Mouse (Mus musculus) liver, embryonic 13.5 days (tissue): ENCODE measurements at regions not wholly inside any gene's neighbourhood (a gene's known extent, or its start where the extent isn't known, plus 50 kb on each side); places are given as distances from the start of the nearest gene placed in this dataset.
A peak's percentile ranks its signal among the peaks of the same experiment; 100 is the strongest.
"Not testable (repeated sequence)": the region's sequence is repeated elsewhere in the genome, so short reads cannot be mapped to it uniquely, and the experiment has no call there.

Source experiments
- ATAC-seq: fragments of 200-750 bp; cut with Nextera tagmentation; 2 replicates; pipeline ENCODE4 v1.8.0; 2017; ENCODE audit warnings: low read depth, mild to moderate bottlenecking, moderate number of reproducible peaks, moderate library complexity
- DNase-seq: peaks from one replicate; pipeline ENCODE4 v3.0.0; 2022
- H3K27ac ChIP-seq: fragments of 300-500 bp; sonication (generic); 2 replicates; pipeline ENCODE4 v1.5.1; 2015; ENCODE audit warnings: moderate library complexity, mild to moderate bottlenecking, inconsistent platforms
- H3K27me3 ChIP-seq: fragments of 300-500 bp; sonication (generic); 2 replicates; pipeline ENCODE4 v1.6.1; 2015; ENCODE audit warnings: mild to moderate bottlenecking, inconsistent platforms
- H3K36me3 ChIP-seq: fragments of 300-500 bp; sonication (generic); 2 replicates; pipeline ENCODE4 v1.6.1; 2015; ENCODE audit warnings: mild to moderate bottlenecking, inconsistent platforms
- H3K4me1 ChIP-seq: fragments of 300-500 bp; sonication (generic); replicated peaks from 2 replicates; pipeline ENCODE4 v1.6.1; 2015; ENCODE audit warnings: inconsistent platforms
- H3K4me2 ChIP-seq: fragments of 300-500 bp; sonication (generic); 2 replicates; pipeline ENCODE4 v1.6.1; 2015; ENCODE audit warnings: inconsistent platforms, mild to moderate bottlenecking, moderate library complexity
- H3K4me3 ChIP-seq: fragments of 300-500 bp; sonication (generic); replicated peaks from 2 replicates; pipeline ENCODE4 v1.5.1; 2015; ENCODE audit warnings: mild to moderate bottlenecking, inconsistent platforms
- H3K9ac ChIP-seq: fragments of 300-500 bp; sonication (generic); 2 replicates; pipeline ENCODE4 v1.6.1; 2015; ENCODE audit warnings: mild to moderate bottlenecking, inconsistent platforms
- H3K9me3 ChIP-seq: fragments of 300-500 bp; sonication (generic); replicated peaks from 2 replicates; pipeline ENCODE4 v1.6.1; 2016; ENCODE audit warnings: inconsistent platforms
- WGBS: fragments of 180-500 bp; shearing (Covaris S2); methylation state at CpG from one replicate; pipeline ENCODE4 v1.1.7; 2015; ENCODE audit not compliant: insufficient replicate concordance; 5-methylcytosine and 5-hydroxymethylcytosine counted together

DNA sequence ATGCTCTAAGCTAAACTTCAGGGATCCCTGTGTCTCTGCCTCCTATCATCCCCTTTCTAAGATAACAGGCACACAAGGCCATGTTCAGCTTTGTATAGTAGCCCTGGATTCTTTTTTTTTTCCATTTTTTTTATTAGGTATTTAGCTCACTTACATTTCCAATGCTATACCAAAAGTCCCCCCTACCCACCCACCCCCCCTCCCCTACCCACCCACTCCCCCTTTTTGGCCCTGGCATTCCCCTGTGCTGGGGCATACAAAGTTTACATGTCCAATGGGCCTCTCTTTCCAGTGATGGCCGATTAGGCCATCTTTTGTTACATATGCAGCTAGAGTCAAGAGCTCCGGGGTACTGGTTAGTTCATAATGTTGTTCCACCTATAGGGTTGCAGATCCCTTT is 771.2 kb upstream of the Sox9 start:
- not testable (repeated sequence) for H3K4me3 ChIP-seq, H3K36me3 ChIP-seq, H3K9me3 ChIP-seq, H3K9ac ChIP-seq, H3K27me3 ChIP-seq, H3K4me2 ChIP-seq, DNase-seq, H3K27ac ChIP-seq, H3K4me1 ChIP-seq
- WGBS = 90% methylated on average over 1 of the region's 2 CpGs
- ATAC-seq = peak; percentile 43; the same call in 1 of the 2 replicates

DNA sequence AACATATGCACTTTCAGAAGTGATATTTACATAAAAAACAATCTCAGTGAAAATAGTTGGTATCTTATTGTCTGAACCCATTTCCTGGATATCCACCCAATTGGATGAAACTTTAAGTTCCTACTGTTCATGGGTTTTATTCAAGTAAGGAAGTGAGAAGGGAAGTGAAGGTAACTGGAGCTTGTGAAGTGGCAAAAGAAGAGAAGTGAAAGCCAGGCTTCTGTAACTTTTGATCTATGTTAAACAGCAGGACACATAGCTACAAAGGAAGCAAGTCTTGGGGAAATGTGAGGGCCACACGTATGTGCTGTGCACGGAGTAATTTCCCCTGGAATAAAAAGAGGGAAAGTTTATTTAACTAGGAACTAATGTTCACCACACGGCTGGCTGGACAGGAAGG is 764.1 kb upstream of the Sox9 start:
- Histone ChIP-seq H3K9me3 (no peaks in the 10 kb centered on the region), H3K27me3 (no peaks in the 10 kb centered on the region), H3K27ac (no peak overlapping the region), H3K4me1 (no peaks in the 10 kb centered on the region), H3K4me3 (no peak overlapping the region), H3K9ac (no peak overlapping the region), H3K36me3 (no peaks in the 10 kb centered on the region), H3K4me2 (no peak overlapping the region)
- DNase-seq (no peak), ATAC-seq (no peak)
- 73% methylated on average over 3 of the region's 3 CpGs for WGBS

DNA sequence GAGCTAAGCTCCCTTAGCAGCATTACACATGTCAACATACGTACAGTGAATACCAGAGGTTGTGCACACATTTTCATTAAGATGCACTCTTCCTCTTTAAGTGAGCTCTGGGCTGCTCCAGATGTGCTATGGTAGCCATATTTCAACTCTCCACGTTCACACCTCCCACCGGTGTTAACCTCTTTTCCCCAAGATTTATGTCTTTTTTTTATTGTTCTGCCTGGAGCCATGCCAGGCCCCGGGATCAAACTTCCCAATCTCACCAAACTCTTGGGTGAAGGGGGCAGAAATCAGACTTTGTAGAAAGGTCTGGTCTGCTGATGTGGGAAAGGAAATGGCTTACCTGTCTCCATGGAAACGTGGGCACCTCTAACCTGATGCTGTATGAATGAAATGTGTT is 754.0 kb upstream of the Sox9 start:
- H3K4me1 ChIP-seq = no peaks in the 10 kb centered on the region
- no peak overlapping the region for H3K4me2 ChIP-seq
- H3K4me3 ChIP-seq = no peak overlapping the region
- DNase-seq (no peak), ATAC-seq (no peak)
- H3K9me3 ChIP-seq = no peaks in the 10 kb centered on the region
- no peaks in the 10 kb centered on the region for H3K36me3 ChIP-seq
- no peak overlapping the region for H3K27ac ChIP-seq
- no peak overlapping the region for H3K9ac ChIP-seq
- WGBS = 55% methylated on average over 5 of the region's 5 CpGs
- no peaks in the 10 kb centered on the region for H3K27me3 ChIP-seq

DNA sequence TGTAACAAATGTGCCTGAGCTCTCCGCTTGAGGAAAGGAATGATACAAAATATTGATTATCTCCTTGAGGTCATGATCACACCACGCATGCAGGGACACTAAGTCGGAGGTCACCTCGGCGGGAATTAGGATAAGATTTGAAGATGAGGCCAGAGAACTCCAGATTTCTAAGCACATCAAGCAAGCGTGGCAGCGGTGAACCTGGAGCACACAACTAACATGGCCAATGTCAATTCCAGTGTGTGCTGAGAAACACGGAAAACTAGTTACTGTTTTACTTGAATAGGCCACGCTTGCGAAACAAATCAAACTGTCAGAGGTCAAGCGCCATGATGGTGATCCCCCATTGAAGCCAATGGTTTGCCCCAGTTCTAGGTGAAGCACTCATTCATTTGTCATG is 743.3 kb upstream of the Sox9 start:
- Histone ChIP-seq H3K27ac (no peak overlapping the region), H3K9ac (no peak overlapping the region), H3K4me3 (no peak overlapping the region), H3K4me2 (no peak overlapping the region), H3K4me1 (no peaks in the 10 kb centered on the region), H3K36me3 (no peaks in the 10 kb centered on the region), H3K9me3 (no peaks in the 10 kb centered on the region), H3K27me3 (no peaks in the 10 kb centered on the region)
- DNase-seq = no peak
- ATAC-seq = no peak
- 76% methylated on average over 11 of the region's 11 CpGs for WGBS

DNA sequence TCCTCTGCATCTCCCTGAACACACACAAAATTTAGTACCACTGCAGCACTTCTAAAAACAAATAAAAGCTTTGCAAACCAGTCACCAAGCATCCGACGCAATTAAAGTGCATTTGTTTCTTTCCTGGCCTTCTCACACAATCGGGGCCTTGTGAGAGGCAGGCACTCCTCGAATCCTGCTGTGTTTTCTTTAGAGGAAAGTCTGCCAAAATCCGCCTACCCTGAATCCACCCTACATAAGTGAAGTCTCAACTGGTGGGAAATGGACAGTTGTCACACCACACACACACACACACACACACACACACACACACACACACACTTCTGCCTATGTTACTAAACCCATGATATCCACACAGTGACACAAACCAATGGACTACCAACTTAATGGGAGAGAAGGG is 737.6 kb upstream of the Sox9 start:
- Histone ChIP-seq H3K27me3 (no peaks in the 10 kb centered on the region), H3K27ac (no peak overlapping the region), H3K4me1 (no peaks in the 10 kb centered on the region), H3K9ac (no peak overlapping the region), H3K4me2 (no peak overlapping the region), H3K4me3 (no peak overlapping the region), H3K36me3 (no peaks in the 10 kb centered on the region), H3K9me3 (no peaks in the 10 kb centered on the region)
- WGBS = 65% methylated on average over 5 of the region's 5 CpGs
- ATAC-seq (no peak), DNase-seq (no peak)

DNA sequence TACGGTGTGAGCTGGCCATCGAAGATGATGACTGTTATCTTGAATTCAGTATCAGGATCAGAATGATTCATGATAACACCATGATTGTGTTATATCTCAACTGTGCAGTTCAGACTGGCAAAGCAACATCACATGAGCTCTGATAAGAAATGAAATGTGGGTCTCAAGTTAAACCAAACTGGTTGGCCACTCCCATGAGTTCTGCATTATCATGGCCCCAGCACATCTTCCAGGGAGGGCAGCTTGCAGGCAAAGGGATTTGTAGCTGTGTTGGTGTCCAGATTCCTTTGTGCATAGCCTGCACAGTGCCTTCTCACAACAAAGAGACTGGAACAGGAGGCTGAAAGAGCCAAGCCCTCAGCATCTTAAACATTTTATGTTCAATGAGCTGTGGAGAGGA is 736.7 kb upstream of the Sox9 start:
- H3K4me1 ChIP-seq = no peaks in the 10 kb centered on the region
- no peaks in the 10 kb centered on the region for H3K36me3 ChIP-seq
- H3K9me3 ChIP-seq = no peaks in the 10 kb centered on the region
- no peaks in the 10 kb centered on the region for H3K27me3 ChIP-seq
- no peak overlapping the region for H3K4me3 ChIP-seq
- 56% methylated on average over 2 of the region's 2 CpGs for WGBS
- ATAC-seq = peak; percentile 66
- no peak overlapping the region for H3K4me2 ChIP-seq
- H3K27ac ChIP-seq = no peak overlapping the region
- no peak overlapping the region for H3K9ac ChIP-seq
- no peak for DNase-seq

DNA sequence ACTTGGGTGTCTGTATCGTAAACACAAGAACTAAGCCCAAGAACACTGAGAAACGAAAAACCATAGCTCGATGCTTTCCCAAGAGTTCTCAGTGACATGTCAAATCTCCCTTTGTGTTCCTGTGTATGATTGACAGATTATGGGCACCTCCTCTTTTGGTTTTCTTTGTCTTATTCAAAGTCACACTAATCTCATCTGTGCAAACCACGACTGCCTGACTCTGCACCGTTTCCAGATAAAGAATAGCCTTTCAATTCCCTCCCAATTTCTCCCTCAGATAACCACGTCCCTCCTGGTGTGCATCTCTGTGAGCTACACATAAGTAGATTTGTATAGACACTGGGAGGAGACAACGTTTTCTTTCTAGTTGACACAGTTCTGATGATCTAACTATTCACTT is 731.7 kb upstream of the Sox9 start:
- Histone ChIP-seq H3K4me1 (peaks cover 4% of the 10 kb centered on the region; the same call in 1 of the 2 replicates), H3K4me2 (no peak overlapping the region), H3K9me3 (no peaks in the 10 kb centered on the region), H3K4me3 (no peak overlapping the region), H3K9ac (no peak overlapping the region), H3K36me3 (no peaks in the 10 kb centered on the region), H3K27ac (no peak overlapping the region), H3K27me3 (no peaks in the 10 kb centered on the region)
- ATAC-seq (peak; percentile 93), DNase-seq (peak; percentile 9)
- WGBS = 20% methylated on average over 7 of the region's 7 CpGs

DNA sequence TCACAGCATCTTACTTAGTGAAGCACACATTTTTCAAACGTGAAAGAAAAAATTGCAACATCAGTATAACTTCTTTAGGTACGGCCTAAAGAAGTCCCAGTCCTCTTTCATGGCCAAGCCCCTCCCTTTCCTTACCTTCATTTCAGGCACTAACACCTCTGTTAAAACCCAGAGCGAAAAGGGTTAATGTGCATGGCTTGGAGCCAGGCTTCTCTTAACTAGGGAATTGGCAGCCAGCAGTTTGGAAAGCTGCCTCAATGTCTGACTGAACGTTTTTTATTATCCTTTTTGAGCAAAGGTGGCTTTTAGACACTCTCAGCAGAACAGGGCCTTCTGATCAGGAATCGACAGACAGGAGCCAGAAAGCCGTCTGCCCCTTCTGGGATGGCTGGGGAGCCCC is 726.4 kb upstream of the Sox9 start:
- Histone ChIP-seq H3K36me3 (no peaks in the 10 kb centered on the region), H3K27me3 (no peaks in the 10 kb centered on the region), H3K4me1 (peaks cover 4% of the 10 kb centered on the region; the same call in 1 of the 2 replicates), H3K27ac (no peak overlapping the region), H3K9me3 (no peaks in the 10 kb centered on the region), H3K4me2 (no peak overlapping the region), H3K9ac (no peak overlapping the region), H3K4me3 (no peak overlapping the region)
- 48% methylated on average over 6 of the region's 6 CpGs for WGBS
- no peak for ATAC-seq
- no peak for DNase-seq

DNA sequence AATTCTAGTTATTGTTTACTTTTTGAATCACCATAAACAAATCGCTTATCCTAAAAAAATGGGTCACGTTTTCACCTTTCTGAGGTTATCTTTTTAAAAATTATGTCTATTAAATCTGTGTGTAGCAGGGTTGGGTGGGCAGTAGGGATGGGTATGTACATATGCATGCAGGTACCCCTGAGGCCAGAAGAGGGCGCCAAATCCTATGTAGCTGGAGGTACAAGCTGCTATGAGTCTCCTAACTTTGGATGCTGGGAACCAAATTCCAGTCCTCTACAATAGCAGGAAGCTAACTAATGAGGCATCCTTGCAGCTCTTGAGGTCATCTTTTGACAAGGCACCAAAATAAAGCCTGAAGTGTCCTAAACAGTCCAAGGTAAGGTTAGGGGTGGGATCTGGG is 714.8 kb upstream of the Sox9 start:
- no peaks in the 10 kb centered on the region for H3K9me3 ChIP-seq
- H3K4me1 ChIP-seq = no peaks in the 10 kb centered on the region
- H3K27me3 ChIP-seq = no peaks in the 10 kb centered on the region
- H3K4me2 ChIP-seq = no peak overlapping the region
- no peak for ATAC-seq
- no peak overlapping the region for H3K27ac ChIP-seq
- no peak overlapping the region for H3K9ac ChIP-seq
- no peaks in the 10 kb centered on the region for H3K36me3 ChIP-seq
- no peak overlapping the region for H3K4me3 ChIP-seq
- DNase-seq = no peak
- 46% methylated on average over 3 of the region's 3 CpGs for WGBS

DNA sequence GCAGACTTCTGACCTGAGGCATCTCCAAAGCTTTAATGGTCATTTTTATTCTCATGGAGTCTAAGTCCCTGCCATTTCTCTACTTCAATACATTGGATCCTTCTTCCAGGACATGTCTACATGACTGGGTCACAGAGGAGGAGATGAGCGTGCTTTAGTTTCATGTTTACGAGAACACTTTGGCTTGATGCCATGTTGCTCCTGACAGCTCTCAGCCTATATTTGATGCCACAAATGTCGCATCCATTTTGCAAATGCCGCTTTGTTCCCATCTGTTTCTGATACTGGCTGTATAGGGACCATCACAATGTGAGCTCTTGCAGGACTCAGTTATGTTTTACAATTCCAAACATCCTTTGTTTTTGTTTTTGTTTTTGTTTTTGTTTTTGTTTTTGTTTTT is 713.2 kb upstream of the Sox9 start:
- Histone ChIP-seq H3K9me3 (no peaks in the 10 kb centered on the region), H3K4me1 (no peaks in the 10 kb centered on the region), H3K4me2 (no peak overlapping the region), H3K27me3 (no peaks in the 10 kb centered on the region), H3K27ac (no peak overlapping the region), H3K4me3 (no peak overlapping the region), H3K36me3 (no peaks in the 10 kb centered on the region), H3K9ac (no peak overlapping the region)
- 79% methylated on average over 4 of the region's 4 CpGs for WGBS
- DNase-seq (no peak), ATAC-seq (no peak)

DNA sequence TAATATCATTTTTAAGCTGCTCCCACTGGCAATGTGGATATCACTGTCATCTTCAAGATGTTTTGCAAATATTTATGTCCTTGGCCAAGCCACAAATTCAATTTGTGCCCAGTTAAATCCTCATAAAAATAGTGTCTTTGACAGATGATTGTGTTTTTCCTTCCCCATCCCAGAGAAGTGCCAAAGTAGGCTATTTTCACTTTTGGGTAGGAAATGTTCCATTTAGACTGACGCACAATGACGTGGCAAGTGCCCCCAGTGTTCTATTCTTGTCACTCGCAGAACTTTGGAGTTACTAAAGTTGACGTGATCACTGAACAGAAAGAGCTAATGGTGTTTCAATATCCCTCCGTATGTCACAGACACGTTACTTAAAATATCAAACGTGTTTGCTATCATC is 710.5 kb upstream of the Sox9 start:
- Histone ChIP-seq H3K4me3 (no peak overlapping the region), H3K27me3 (no peaks in the 10 kb centered on the region), H3K36me3 (no peaks in the 10 kb centered on the region), H3K9ac (no peak overlapping the region), H3K9me3 (no peaks in the 10 kb centered on the region), H3K4me2 (no peak overlapping the region), H3K4me1 (no peaks in the 10 kb centered on the region), H3K27ac (no peak overlapping the region)
- no peak for DNase-seq
- no peak for ATAC-seq
- 63% methylated on average over 7 of the region's 7 CpGs for WGBS

DNA sequence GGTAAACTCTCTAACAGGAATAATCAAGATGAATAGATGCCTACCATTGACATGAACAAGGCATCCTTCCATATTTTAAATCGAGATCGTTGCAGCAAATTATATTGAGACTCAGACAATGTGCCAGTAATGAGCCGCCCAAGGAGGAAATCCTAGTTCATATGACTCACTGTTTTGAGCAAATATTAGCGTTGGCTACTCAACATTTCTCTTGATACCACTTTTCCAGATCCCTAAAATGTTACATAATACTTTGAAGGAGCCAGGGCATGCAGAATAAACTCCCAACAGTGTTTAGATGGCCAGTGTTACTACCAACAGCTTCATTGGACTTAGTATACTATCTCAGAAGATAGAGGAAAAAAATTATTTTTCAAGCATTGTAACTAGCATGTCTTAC is 700.6 kb upstream of the Sox9 start:
- Histone ChIP-seq H3K36me3 (no peaks in the 10 kb centered on the region), H3K27ac (no peak overlapping the region), H3K9me3 (no peaks in the 10 kb centered on the region), H3K4me2 (no peak overlapping the region), H3K4me1 (no peaks in the 10 kb centered on the region), H3K4me3 (no peak overlapping the region), H3K9ac (no peak overlapping the region), H3K27me3 (no peaks in the 10 kb centered on the region)
- DNase-seq = no peak
- no peak for ATAC-seq
- WGBS = 76% methylated on average over 4 of the region's 4 CpGs

DNA sequence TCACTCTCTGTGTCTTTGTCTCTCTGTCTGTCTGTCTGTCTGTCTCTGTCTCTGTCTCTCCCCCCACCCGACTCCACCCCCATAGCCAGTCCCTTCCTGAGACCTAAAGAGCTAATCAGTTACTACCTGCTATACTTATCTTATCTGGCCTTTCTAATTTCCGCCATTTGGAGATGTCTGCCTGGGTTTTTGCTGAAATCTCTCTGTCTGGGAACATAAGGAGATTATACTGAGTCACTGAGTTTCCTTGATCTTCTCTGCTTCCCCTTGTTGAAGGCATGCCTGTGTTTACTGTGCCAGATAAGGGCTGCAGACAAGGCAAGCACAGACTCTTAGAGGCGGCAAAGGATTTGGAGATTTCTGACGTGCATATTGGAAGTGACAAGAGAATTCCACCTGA is 699.0 kb upstream of the Sox9 start:
- no peak overlapping the region for H3K4me3 ChIP-seq
- DNase-seq (no peak), ATAC-seq (no peak)
- no peaks in the 10 kb centered on the region for H3K9me3 ChIP-seq
- no peaks in the 10 kb centered on the region for H3K27me3 ChIP-seq
- 3% methylated on average over 4 of the region's 4 CpGs for WGBS
- H3K9ac ChIP-seq = no peak overlapping the region
- no peak overlapping the region for H3K27ac ChIP-seq
- no peaks in the 10 kb centered on the region for H3K4me1 ChIP-seq
- H3K4me2 ChIP-seq = no peak overlapping the region
- H3K36me3 ChIP-seq = no peaks in the 10 kb centered on the region
